Mouse (Mus musculus) right cerebral cortex, postnatal 10 days (tissue): Measurements from ENCODE around the gene Csnk1g2.
"Not testable (repeated sequence)": the region's sequence is repeated elsewhere in the genome, so short reads cannot be mapped to it uniquely, and the experiment has no call there.

Experiments
- DNase-seq, 2 experiments: peaks; one replicate each; pipeline ENCODE4 v3.0.0; 2021; ENCODE audit warnings: low spot score in 2 of 2

Csnk1g2 gene

DNA sequence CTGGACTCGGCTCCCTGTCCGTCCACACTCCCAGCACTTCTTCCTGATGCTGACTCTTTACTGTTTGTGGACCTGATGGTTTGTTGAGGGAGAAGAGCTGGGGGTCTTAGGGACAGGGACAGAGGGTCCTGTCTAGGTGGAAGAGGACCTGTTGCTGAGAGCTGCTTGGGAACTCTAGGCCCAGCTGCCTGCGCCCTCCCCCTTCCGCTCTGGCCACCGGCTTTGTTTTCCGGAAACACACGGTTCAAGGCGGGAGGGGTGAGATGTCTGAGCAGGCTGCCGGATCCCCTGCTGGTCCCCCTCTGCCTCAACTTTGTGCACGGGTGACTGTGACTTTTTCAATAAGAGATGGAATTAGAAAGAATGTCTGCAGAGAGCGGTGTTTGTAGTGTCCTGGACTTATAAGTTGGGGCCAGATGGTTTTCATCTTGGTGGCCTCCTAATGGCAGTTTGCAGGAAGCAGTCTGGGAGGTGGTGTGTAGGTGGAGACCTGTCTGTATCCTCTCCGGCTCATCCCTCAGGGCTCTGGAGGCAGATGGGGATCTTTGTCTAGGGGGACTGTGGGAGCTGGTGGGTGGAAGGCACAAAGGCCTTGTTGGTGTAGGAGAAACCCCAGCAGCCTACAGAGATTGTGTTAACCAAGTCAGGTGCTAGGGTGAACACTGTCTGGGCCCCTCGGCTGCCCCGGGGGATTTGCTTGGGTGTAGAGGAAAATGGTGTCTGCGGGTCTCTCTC is 986 bp downstream of the Csnk1g2 start:
- no peak for DNase-seq

GRCm38 (mm10) chr10:80625764-80626163 is 3.1 kb downstream of the Csnk1g2 start:
- no peak for DNase-seq

DNA sequence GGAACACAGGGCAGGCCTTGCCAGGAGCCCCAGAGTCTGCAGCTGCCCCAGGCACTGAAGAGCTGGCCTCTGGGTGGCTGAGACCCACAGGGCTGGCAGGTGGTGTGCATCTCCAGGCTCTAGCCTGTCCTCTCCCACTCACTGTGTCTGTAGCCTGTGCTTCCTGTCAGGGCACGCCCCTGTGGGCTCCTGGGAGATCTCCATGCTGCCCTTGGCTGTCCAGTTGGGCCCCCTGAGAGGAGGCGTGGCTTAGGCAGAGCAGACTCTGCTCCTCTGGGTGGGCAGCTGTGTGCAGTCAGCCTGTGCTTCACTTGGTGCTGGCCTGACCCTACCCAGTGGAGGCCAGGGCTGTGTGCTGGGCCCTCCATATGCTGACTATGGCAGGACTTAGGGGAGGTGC is 5.0 kb downstream of the Csnk1g2 start:
- DNase-seq = no peak

- DNase-seq = no peak
Measured at GRCm38 (mm10) chr10:80628925-80629324, 6.3 kb downstream of the Csnk1g2 start.

GRCm38 (mm10) chr10:80635345-80635744 is 12.7 kb downstream of the Csnk1g2 start:
- no peak for DNase-seq

GRCm38 (mm10) chr10:80646936-80647335 is 24.3 kb downstream of the Csnk1g2 start:
- no peak for DNase-seq

DNA sequence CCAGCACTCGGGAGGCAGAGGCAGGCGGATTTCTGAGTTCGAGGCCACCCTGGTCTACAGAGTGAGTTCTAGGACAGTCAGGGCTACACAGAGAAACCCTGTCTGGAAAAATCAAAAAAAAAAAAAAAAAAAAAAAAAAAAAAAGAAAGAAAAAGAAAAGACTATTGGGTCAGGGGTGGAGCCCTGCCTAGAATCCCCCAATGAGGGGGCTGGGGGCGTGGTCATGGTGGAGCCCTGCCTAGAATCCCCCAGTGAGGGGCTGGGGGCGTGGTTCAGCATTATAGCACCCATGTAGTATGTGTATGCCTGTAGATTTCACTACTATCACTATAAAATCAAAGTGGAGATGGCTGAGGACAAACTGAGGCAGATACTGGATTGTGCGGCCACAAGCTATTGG is 27.3 kb downstream of the Csnk1g2 start:
- not testable (repeated sequence) for DNase-seq

GRCm38 (mm10) chr10:80650392-80650791 is 27.8 kb downstream of the Csnk1g2 start:
- DNase-seq = no peak

DNA sequence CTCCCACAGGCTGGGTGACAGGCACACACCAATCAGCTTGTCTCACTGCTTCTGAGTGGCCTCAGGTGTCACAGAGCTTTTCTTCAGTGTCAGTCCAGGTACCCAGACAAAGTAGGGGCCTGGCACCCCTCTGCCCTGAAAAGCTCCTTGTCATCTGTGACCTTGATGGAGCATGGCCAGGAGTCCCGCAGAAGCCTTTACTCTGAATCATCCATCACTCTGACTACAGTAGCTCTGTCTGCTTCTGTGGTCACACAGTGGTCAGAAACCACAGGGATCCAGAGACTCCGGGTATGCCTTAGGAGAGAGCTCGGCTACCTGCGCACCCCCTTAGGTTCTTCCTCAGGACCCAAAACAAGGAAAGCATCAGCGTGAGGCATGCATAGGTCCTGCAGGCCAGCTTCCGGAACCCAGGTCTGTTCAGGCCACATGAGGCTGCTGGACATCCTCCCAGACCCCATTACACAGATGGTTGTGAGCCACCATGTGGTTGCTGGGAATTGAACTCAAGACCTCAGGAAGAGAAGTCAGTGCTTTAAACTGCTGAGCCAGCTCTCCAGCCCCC is 30.6 kb downstream of the Csnk1g2 start:
- no peak for DNase-seq

DNA sequence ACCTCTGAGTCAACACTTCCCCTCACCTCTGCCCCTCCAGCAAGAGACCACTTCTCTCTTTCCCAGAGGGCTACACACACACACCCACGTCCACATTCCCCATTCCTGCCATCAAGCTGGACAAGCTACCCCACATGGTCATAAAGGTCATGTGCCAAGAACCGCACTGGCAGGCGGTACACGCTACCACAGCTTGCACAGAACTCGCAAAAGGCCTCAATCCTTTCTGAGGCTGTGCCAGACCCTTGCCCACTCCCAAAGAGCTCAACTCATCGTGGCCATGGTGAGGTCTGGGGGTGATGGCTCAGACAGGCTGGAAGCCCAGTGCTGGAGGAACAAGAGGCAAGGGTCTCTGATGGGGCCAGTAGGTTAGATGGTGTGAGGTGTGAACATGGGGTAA is 32.2 kb downstream of the Csnk1g2 start:
- DNase-seq = no peak

DNA sequence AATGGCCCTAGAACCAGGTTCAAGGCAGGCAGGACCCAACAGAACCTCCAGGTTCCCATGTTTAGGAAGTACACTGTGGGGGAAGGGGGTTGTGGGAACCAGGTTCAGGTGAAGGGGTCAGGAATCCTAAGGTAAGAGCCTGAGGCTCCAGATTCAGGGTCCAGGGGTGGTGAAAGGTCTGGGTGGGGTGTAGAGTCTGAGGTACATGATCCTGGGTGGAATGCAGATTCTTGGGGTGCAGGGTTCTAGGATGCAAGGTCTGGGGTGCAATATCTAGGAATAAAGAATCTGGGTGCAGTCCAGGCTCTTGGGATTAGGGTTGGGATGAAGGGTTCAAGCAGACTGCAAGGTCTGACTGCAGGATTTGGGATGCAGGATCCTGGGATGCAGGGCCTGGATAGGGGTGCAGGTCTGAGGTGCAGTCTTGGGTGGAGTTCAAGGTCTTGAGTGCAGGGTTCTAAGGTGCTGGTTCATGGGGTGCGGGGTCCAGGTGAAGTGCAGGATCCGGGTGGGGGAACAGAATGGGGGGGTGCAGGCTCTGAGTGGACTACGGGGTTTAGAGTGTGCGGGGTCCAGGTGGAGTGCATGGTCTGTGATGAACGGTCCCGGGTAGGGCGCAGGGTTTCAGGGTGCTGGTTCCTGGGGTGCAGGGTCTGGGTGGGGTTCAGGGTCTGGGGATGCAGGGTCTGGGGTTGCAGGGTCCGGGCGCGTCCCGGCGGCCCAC is 32.9 kb downstream of the Csnk1g2 start:
- DNase-seq = no peak

DNA sequence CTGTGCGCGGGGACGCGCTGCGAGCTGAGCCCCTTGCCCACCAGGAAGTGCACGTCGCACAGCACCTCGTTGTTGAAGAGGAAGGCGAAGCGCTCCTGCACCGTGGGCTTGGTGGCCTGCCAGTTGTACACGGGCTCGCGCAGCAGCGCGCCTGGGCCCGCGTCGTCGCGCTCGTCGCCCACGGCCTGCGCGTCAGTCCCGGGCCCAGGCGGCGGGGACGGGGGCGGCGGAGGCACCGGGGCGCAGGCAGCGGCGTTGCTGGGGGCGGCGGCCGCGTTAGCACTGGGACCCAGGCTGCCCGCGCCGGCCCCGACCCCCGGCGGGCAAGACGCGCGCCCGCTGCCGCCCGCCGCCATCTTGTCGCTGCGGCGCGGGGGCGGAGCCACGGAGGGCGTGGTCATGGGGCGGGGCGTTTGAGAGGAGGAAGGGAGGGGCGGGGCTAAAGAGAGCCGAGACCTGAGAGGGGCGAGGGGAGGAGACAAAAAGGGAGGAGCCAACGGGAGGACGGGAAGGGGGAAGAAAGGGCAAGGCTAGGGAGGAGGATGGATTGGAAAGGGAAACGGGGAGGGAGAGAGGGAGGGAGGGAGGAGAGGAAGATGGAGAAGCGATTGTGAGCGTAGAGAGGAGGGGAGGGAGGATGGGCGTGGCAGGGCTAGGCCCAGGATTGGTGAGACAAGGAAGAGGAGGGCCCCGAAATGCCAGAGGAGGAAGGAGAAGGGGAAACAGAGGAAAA is 33.7 kb downstream of the Csnk1g2 start:
- DNase-seq = peak; percentile 97

GRCm38 (mm10) chr10:80656863-80657623 is 34.4 kb downstream of the Csnk1g2 start, which contains the start of gene Btbd2:
Gene Btbd2, minus strand, starts transcription at chr10:80657071.
- no peak for DNase-seq

DNA sequence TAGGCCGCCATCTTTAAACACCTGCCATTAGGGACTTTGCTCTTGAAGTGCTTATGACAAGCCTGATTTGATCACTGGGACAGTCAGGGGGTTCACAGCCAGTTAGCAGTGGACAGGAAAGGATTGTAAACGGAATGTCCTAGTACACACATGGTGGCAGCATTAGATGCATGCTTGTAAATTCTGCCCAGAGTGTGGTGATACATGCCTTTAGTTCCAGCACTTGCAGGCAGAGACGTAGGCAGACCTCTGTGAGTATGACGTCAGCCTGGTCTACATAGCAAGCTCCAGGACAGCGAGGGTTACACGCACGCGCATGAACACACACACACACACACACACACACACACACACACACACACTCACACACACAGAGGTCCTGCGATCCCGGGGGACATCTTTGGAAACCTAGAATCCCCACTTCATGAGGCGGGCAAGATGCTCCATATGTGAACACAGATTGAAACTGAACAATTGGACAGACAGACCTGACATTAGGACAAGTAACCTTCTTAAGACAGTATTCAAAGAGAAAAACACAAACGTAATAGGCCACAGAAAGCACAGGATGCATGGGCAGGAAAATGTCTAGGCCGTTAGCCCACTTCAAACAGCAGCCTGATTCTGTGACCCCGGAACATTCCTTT is 35.7 kb downstream of the Csnk1g2 start:
- no peak for DNase-seq

DNA sequence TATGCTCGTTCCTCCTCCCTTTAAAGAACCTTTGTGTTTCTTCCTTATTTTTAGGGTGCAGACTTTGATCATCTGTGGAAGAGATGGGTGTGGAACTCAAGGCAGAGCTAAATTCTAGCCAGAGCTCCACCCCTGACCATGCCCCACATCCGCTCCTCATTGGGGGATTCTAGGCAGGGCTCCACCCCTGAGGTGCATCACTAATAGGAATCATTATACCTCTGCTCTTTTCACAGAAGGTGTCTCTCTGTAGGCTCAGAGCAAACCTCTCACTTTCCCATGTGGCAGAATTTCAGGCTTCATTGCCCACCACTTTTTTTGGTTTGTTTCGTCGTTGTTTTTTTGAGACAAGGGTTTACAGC is 36.2 kb downstream of the Csnk1g2 start:
- DNase-seq = no peak

GRCm38 (mm10) chr10:80659213-80659612 is 36.6 kb downstream of the Csnk1g2 start:
- peak; percentile 80 to 86 for DNase-seq

GRCm38 (mm10) chr10:80661149-80661548 is 38.5 kb downstream of the Csnk1g2 start:
- DNase-seq = no peak

DNA sequence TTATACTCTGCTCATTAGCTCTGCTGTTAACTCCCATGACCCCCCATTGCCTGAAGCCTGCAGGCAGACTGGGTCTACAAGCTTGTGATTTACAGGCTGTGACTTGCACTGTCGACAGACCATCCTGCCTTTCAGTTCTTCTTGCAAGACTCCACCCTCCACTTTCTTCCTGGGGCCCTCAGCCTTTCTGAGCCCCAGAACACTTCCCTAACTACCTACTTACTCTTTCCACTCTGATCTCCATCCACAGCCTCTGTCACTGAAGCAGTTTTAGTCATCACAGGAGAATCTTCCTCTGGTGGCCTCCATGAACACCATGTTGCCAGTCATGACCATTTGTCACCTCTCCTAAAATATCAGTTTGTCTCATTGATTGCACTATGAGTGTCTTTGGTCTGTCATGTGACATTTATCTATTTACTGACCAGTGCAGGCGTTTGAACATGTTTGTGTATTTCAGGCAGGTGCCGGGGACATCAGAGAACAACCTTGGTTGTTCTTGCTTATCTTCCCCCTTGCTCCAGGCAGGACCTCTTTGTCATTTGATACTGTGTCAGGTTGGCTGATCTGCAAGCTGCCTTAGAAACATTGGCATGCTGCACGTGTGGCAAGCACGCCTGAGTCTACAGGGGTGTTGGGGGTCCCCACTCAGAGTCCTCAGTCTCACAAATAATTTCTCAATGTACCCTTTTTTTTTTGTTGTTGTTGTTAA is 41.0 kb downstream of the Csnk1g2 start:
- no peak for DNase-seq

DNA sequence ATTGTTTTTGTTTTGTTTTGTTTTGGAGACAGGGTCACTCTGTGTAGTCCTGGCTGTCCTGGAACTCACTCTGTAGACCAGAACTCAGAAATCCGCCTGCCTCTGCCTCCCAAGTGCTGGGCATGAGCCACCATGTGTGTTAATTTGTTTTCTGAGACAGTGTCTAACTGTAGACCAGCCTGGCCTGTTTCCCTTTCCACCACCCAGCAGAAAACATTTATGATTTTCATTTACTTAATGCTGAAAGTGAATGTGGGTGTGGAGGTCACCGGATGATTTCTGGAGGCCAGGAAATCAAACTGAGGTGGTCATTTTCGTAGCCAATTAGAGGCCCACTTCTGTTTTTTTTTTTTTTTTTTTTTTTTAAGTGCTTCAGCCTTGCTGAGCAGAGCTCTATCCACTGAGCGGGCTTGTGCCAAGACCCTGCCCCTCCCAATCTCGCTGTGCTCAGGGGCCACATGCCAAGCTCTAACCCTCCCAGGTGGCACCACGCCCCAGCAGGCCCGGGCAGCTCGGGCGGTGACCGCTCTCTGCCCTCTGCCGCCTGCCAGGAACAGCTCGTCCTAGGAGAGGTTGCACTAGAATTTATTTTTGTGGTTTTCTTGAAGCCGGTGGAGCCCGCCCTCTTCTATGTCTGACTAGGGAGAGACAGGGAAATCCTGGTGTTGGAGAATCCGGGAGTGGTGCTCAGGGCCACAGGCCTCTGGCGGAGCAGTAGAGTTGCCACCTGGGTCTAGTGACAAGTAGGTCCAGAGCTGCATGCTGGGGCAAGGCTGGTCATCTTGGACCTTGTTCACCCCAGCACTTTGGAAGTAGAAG is 41.8 kb downstream of the Csnk1g2 start:
- peak in 1 of 2 experiments; percentile 56 for DNase-seq

DNA sequence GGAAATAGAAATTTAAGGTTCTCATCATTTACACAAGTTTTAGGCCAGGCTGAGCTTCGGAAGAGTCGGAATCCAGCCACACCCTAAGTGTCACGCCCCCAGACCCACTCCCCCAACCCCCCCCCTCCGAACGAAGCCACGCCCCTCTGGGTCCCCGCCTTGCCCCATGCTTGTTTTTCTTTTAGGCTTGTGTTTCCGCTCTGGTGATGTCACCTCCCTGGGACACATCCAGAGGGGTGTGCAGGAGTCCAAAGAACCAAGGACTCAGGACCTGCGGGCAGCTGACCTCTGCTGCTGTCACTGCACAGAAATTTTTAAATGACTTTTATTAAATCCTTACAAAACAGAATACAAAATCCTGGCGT is 42.4 kb downstream of the Csnk1g2 start:
- DNase-seq = no peak
